Mouse (Mus musculus) ovary, postnatal 36 days (tissue): ENCODE measurements around the gene Bsn.
A peak's percentile ranks its signal among the peaks of the same experiment; 100 is the strongest.

Experiments used
- DNase-seq: peaks from one replicate; pipeline ENCODE4 v3.0.0; 2022; ENCODE audit warnings: low spot score, mixed read lengths

Bsn gene

DNA sequence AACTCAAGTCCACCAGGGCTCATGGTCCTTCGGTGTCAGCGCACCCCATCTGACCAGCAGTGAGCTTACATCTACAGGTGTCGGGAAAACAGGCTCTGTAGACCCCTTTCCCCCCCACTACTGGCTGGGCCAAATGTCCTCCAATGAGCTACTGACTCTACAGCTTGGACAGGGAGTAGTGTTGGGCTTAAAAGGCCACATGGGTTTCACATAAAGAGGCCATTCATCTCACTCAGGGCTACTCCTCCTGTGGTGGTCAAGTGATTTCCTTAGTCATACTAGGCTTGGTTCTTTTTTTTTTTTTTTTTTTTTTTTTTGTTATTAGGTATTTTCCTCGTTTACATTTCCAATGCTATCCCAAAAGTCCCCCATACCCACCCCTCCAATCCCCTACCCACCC is 66.3 kb downstream of the Bsn start:
- DNase-seq, result no peak

GRCm38 (mm10) chr9:108121170-108121969 is 68.8 kb downstream of the Bsn start:
- DNase-seq, result peak; percentile 60

DNA sequence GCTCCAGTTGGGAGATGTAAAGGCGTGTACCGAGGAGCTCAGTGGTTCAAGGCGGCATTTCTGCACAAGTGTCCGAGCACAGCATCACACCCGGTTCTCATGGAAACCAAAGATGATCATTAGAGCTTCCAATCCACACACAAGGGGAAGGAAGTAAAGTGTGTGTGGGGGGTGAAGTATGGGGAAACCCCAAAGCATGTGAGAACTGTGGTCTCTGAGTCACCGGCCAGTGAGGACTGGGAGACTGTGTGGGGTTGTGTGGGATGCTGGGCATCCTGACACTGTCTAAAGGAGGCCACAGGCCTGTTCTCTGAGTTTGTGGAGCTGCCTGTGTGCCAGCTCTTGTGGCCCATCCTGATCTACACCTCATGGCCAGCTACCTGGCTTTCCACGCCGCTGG is 69.5 kb downstream of the Bsn start:
- no peak for DNase-seq

DNA sequence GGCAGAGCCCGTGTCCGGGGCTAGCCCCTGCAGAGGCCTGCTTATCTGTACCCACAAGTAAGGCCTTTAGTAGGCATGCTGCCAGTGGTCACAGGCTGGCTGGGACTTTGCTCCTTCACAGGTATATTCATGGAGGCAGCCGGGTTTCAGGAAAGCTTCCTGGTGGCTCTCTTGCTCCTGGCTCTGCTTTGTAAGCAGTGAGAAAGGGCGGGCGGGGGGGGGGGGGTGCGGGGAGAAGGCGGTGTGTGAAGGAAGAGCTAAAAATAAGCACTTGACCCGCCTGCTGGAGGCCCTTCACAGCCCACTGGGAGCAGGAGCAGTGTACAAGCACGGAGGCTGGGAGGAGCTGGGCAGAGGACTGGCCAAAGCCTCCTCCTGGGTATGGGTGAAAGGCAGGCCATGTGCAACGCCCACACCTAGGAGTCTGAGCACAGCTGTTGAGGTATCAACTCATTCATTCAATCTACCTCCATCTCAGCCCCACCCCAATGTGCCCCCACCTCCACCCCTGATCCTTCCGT is 70.2 kb downstream of the Bsn start:
- DNase-seq, result peak; percentile 40

DNA sequence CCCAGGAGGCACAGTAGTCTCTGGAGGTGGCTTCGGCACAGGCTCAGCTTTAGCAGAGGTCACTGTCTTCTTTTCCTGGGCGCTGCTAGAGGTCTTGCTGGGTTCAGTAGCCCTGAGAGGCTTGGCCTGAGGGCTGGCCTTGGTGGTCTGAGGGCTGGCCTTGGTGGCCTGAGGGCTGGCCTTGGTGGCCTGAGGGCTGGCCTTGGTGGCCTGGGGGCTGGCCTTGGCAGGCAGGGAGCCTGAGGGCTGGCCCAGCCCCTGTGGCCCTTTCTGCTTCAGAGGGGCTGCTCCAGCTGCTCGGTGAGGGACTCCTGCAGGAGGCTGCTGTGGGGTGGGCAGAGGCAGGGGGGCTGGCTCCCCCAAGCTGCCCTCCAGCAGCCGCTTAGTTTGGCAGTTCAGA is 73.0 kb downstream of the Bsn start:
- peak; percentile 47 for DNase-seq

DNA sequence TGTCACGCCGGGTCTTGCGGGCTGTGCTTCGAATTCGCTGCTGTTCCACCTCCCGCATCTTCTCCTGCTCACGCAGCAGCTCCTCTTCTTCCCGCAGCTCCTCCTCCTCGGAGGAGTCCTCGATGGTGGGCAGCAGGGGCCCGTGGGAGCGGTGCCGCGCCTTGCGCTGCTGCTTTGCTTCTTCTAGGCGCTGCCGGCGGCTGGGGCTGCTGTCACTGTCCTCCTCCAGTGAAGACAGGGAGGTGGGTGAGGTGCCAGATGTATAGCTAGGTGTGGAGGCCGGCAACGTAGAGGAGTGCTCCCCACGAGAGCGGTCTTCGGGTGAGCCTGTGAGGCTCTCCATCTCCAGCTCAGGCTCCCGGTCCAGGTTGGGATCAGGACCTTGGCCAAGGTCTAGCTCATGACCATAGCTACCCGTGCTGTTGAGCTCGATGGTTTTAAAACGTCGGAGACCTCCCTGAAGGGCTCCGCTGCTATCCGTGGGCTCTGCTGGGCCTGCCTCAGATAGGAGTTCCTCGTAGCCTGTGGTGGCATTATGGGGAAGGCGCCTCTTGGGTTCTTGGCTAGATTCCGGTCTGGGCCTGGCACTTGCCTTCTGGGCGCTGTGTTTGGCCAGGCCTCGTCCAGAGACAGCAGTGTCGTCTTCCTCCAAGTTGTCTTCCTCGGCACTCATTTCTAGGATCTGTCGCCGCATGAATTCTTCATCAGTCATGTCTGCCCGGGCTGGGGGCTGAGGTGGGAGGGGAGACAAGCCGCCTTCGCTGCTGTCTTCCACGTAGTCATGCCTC is 74.7 kb downstream of the Bsn start:
- DNase-seq, result no peak

DNA sequence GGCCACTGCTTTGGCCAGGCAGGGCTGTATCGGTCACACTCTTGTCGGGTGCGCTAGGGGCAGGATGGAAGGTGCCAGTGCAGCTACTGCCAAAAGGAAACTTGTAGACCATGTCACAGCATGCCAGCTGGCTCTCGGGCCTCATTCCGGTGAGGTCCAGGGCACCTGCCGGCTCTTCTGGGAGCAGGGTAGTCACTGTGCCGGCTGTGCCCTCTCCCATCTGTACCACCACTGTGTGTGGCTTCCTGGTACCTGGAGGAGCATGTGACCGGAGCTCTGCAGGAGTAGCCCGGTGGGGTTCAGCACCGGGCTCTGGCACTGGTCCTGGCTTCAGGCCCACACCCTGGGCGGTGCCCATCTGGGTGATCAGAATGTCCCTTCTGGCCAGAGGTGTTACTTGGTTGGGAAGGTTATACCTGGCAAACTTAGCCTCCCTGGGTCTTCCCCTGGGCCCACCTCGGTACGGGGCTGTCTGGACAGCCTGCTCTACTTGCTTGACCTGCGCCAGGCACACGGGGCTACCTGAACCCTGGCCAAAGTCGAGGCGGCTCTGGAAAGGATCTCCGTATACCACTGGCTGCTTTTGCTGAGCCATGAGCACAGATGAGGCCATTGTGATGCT is 77.4 kb downstream of the Bsn start:
- no peak for DNase-seq

GRCm38 (mm10) chr9:108111593-108112121 is 78.5 kb downstream of the Bsn start:
- DNase-seq, result no peak

GRCm38 (mm10) chr9:108111101-108111592 is 79.0 kb downstream of the Bsn start:
- DNase-seq, result no peak

GRCm38 (mm10) chr9:108110160-108110559 is 80.0 kb downstream of the Bsn start:
- no peak for DNase-seq

- DNase-seq, result no peak
Observed at GRCm38 (mm10) chr9:108107867-108108266, 82.3 kb downstream of the Bsn start.

GRCm38 (mm10) chr9:108106090-108106489 is 84.1 kb downstream of the Bsn start:
- DNase-seq, result no peak

GRCm38 (mm10) chr9:108105549-108105863 is 84.7 kb downstream of the Bsn start:
- DNase-seq, result no peak

GRCm38 (mm10) chr9:108104766-108105548 is 85.2 kb downstream of the Bsn start:
- DNase-seq, result no peak

GRCm38 (mm10) chr9:108099619-108100018 is 90.6 kb downstream of the Bsn start:
- DNase-seq, result no peak

- DNase-seq, result no peak
Observed at GRCm38 (mm10) chr9:108095949-108096712, 94.1 kb downstream of the Bsn start.

GRCm38 (mm10) chr9:108095518-108095917 is 94.7 kb downstream of the Bsn start:
- DNase-seq, result no peak

DNA sequence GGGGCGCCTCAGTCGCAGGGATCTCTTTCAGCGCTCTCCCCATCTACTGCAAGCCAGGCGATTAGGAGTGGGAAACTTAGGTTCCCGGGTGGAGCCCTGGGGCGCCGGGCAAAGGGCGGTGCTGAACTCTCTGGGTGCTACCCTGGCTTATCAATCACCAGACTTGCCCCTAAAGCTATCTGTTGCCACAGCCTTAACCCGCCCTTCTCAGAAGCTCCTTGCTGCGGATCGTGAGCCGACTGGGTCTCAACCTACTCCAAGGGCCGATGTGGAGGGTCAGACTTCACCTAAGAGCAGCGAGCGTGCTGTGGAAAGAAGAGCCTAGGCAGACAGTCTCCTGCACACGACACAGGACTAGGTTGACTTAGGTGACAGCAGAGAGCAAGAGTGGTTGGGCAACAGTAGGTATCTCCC is 95.2 kb downstream of the Bsn start:
- DNase-seq, result no peak

GRCm38 (mm10) chr9:108094184-108094941 is 95.8 kb downstream of the Bsn start, which contains the start of gene Apeh:
Apeh (minus strand) TSS chr9:108094606.
- DNase-seq, result peak; percentile 96

GRCm38 (mm10) chr9:108093586-108093985 is 96.6 kb downstream of the Bsn start:
- no peak for DNase-seq
